Mouse (Mus musculus) heart, adult 10 weeks (tissue): ENCODE data around the gene Ttc23. TPM values are rescaled to one million over a fixed set of nuclear protein-coding genes. Genes with fewer than 3 reads are reported as not detected.

Experiments
- polyA plus RNA-seq: library from polyadenylated mRNA; stranded (reverse); fragments of 350-450 nt; fragmentation: Illumina TruSeq; extraction: RNeasy Lipid Tissue Mini Kit (QIAGEN cat#74804); gene quantifications from one replicate; pipeline ENCODE4 v1.2.3, GENCODE M21; 2014; ENCODE audit warnings: low read depth, low replicate concordance

Gene Ttc23
- polyA plus RNA-seq, result 12.9 TPM

DNA sequence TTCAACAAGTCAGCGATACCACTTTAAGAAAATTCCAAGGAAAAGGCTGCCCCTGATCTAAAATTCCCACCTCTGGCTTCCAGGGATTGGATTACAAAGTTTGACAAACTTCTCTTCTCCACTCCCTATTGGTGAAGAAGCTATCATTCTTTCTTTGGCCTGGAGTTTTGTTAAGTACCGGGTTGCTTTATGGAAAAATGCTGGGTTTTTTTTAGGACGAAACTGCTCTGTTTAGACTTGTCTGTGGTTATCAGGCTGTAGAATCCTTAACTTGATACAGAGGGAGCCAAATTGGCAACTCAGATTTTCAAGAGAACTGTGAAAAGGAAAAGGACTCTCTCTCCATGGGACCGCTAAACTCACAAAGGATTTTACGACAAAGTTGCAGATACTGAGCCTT, at the start of gene Ttc23:
Gene Ttc23 (plus strand): TSS at position 134 of the 400 bp plus-strand sequence.

GRCm38 (mm10) chr7:67644833-67645680, 2.2 kb upstream of the Ttc23 start, which contains the start of gene Lrrc28:
Gene Lrrc28, minus strand, starts transcription at chr7:67645268.

GRCm38 (mm10) chr7:67759629-67759995, 112.4 kb downstream of the Ttc23 start, which contains the start of gene Synm:
Gene Synm, minus strand, starts transcription at chr7:67759742.

Other genes with a start within 250 kb of the Ttc23 start
- 11.6 TPM for gene Lrrc28, start 2.1 kb upstream of the Ttc23 start, polyA plus RNA-seq
- 5.5 TPM for gene Synm, start 112.3 kb downstream of the Ttc23 start, polyA plus RNA-seq